Mouse (Mus musculus) urinary bladder, postnatal 25 days (tissue): ENCODE results near the gene Thoc3.
"Not testable (repeated sequence)": the region's sequence is repeated elsewhere in the genome, so short reads cannot be mapped to it uniquely, and the experiment has no call there.

Experiments
- DNase-seq: peaks from one replicate; pipeline ENCODE4 v3.0.0; 2022; ENCODE audit warnings: low spot score

Gene Thoc3

GRCm38 (mm10) chr13:54468098-54469011 lies at the start of gene Thoc3:
TSS of gene Thoc3 (minus strand) at chr13:54468849.
- peak; percentile 86 for DNase-seq

- DNase-seq = no peak
Measured at GRCm38 (mm10) chr13:54505920-54506319, 37.3 kb upstream of the Thoc3 start.

- DNase-seq = no peak
Measured at GRCm38 (mm10) chr13:54504611-54505260, 36.1 kb upstream of the Thoc3 start.

- DNase-seq = peak; percentile 71
Measured at GRCm38 (mm10) chr13:54503604-54504521, 35.2 kb upstream of the Thoc3 start, which contains the start of gene Simc1. TSS of gene Simc1 (plus strand) at chr13:54503779.

GRCm38 (mm10) chr13:54503278-54503603 lies 34.6 kb upstream of the Thoc3 start:
- no peak for DNase-seq

GRCm38 (mm10) chr13:54501957-54502690 lies 33.5 kb upstream of the Thoc3 start:
- DNase-seq = no peak

- no peak for DNase-seq
Measured at GRCm38 (mm10) chr13:54501352-54501751, 32.7 kb upstream of the Thoc3 start.

GRCm38 (mm10) chr13:54499551-54499950 lies 30.9 kb upstream of the Thoc3 start:
- not testable (repeated sequence) for DNase-seq

- no peak for DNase-seq
Measured at GRCm38 (mm10) chr13:54491381-54491780, 22.7 kb upstream of the Thoc3 start.

GRCm38 (mm10) chr13:54490411-54490810 lies 21.8 kb upstream of the Thoc3 start:
- no peak for DNase-seq

- no peak for DNase-seq
Measured at GRCm38 (mm10) chr13:54481498-54481897, 12.8 kb upstream of the Thoc3 start.

GRCm38 (mm10) chr13:54479286-54479685 lies 10.6 kb upstream of the Thoc3 start:
- DNase-seq = no peak

- DNase-seq = no peak
Measured at GRCm38 (mm10) chr13:54475702-54476101, 7.1 kb upstream of the Thoc3 start.

GRCm38 (mm10) chr13:54474996-54475395 lies 6.3 kb upstream of the Thoc3 start:
- DNase-seq = no peak

GRCm38 (mm10) chr13:54471967-54472366 lies 3.3 kb upstream of the Thoc3 start:
- DNase-seq = no peak

- no peak for DNase-seq
Measured at GRCm38 (mm10) chr13:54469012-54469354, 334 bp upstream of the Thoc3 start.

- DNase-seq = no peak
Measured at GRCm38 (mm10) chr13:54459282-54459681, 9.4 kb downstream of the Thoc3 start.

- DNase-seq = no peak
Measured at GRCm38 (mm10) chr13:54457062-54457461, 11.6 kb downstream of the Thoc3 start.

GRCm38 (mm10) chr13:54447496-54448224 lies 21.0 kb downstream of the Thoc3 start:
- DNase-seq = no peak

GRCm38 (mm10) chr13:54446686-54447495 lies 21.8 kb downstream of the Thoc3 start:
- peak; percentile 76 for DNase-seq
